Mouse (Mus musculus): Measurements from ENCODE around the gene Adamtsl3.

- no peak for TF ChIP-seq MAX (IDR thresholded peaks at IDR 0.05)
- TF ChIP-seq USF1 (IDR thresholded peaks at IDR 0.05; ENCODE audit: low read depth), result no peak
- no peak for TF ChIP-seq CTCF (IDR thresholded peaks at IDR 0.05; ENCODE audit: control insufficient read depth, insufficient read depth, insufficient read length)
- TF ChIP-seq MYOD1 (IDR thresholded peaks at IDR 0.05; ENCODE audit: control insufficient read depth, insufficient read length, low read depth), result no peak
These were observed 220.9 kb downstream of the Adamtsl3 start for GRCm38 (mm10) chr7:82556417-82556816.

All from C2C12 (cell line).